Mouse (Mus musculus) limb, embryonic 11.5 days (tissue): Measurements from ENCODE around the gene 4930595D18Rik. TPM values are rescaled to one million over a fixed set of nuclear protein-coding genes. Genes with fewer than 3 reads are reported as not detected.

Experiments
- ATAC-seq: fragments of 200-750 bp; cut with Nextera tagmentation; 2 replicates; pipeline ENCODE4 v1.8.0; 2017; ENCODE audit warnings: low read depth; ENCODE audit not compliant: insufficient number of reproducible peaks, low FRiP score, low TSS enrichment
- DNase-seq: peaks from one replicate; pipeline ENCODE4 v3.0.0-alpha.2; 2015; ENCODE audit warnings: low spot score
- H3K27ac ChIP-seq: fragments of 300-500 bp; sonication (generic); replicated peaks from 2 replicates; pipeline ENCODE4 v1.5.1; 2014; ENCODE audit warnings: low read depth, mild to moderate bottlenecking, low read length
- H3K27me3 ChIP-seq: fragments of 300-500 bp; sonication (generic); 2 replicates; pipeline ENCODE4 v1.6.1; 2014; ENCODE audit warnings: mild to moderate bottlenecking, low read length, mixed read lengths; ENCODE audit not compliant: control insufficient read depth, insufficient read depth
- H3K36me3 ChIP-seq: fragments of 300-500 bp; sonication (generic); 2 replicates; pipeline ENCODE4 v1.6.1; 2014; ENCODE audit warnings: mild to moderate bottlenecking, low read length, moderate library complexity, mixed read lengths; ENCODE audit not compliant: control insufficient read depth, insufficient read depth
- H3K4me1 ChIP-seq: fragments of 300-500 bp; sonication (generic); 2 replicates; pipeline ENCODE4 v1.6.1; 2014; ENCODE audit warnings: low read length, mixed read lengths; ENCODE audit not compliant: control insufficient read depth, insufficient read depth
- H3K4me2 ChIP-seq: fragments of 300-500 bp; sonication (generic); 2 replicates; pipeline ENCODE4 v1.6.1; 2014; ENCODE audit warnings: low read depth, mild to moderate bottlenecking, moderate library complexity; ENCODE audit not compliant: severe bottlenecking
- H3K4me3 ChIP-seq: fragments of 300-500 bp; sonication (generic); 2 replicates; pipeline ENCODE4 v1.5.1; 2014; ENCODE audit warnings: low read depth, low read length
- H3K9ac ChIP-seq: fragments of 300-500 bp; sonication (generic); 2 replicates; pipeline ENCODE4 v1.6.1; 2014; ENCODE audit warnings: mild to moderate bottlenecking, low read length
- H3K9me3 ChIP-seq: fragments of 300-500 bp; sonication (generic); 2 replicates; pipeline ENCODE4 v1.6.1; 2016; ENCODE audit warnings: low read length; ENCODE audit not compliant: control insufficient read depth
- WGBS: fragments of 180-500 bp; shearing (Covaris S2); extraction: QIAGEN DNeasy Blood & Tissue Kit; methylation state at CpG from one replicate; pipeline ENCODE4 v1.1.7; 2014; 5-methylcytosine and 5-hydroxymethylcytosine counted together
- polyA plus RNA-seq: library from polyadenylated mRNA; unstranded; fragments of >200 nt; fragmentation: Nextera tagmentation; extraction: Ambion mirVana; gene quantifications from 2 replicates; pipeline ENCODE4 v1.2.1, GENCODE M21; 2014

The 4930595D18Rik gene
- polyA plus RNA-seq: not detected in 2 replicates

DNA sequence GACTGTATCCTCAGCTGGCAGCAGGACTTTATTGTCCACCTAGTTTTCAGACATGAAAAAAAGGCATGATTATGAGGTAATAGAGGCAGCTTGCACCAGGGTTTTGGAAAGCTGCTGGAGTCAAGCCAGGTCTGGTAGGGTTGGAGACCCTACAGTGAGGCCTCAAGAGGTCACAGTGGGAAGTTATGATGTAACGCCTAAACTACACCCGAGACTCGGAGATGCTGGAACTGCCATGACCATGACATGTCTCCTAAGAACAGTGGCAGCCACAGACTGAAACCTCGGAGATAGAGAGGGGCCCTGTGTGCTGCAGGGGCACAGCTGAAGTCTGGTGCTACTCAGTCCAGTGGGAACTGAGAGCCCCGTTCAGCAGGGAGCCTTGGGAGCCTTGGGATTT lies at the start of gene 4930595D18Rik:
Gene 4930595D18Rik, minus strand, starts transcription at position 16 of the 400 bp plus-strand sequence.
- Histone ChIP-seq H3K9ac (no peak within 1 kb of the TSS), H3K4me3 (no peak within 1 kb of the TSS), H3K4me2 (no peak within 1 kb of the TSS), H3K9me3 (no peaks in the 10 kb centered on the region), H3K27me3 (no peaks in the 10 kb centered on the region), H3K36me3 (no peaks in the 10 kb centered on the region), H3K27ac (no peak within 1 kb of the TSS), H3K4me1 (no peaks in the 10 kb centered on the region)
- ATAC-seq (no peak), DNase-seq (no peak)
- WGBS: 84% methylated on average over 5 of the region's 5 CpGs

DNA sequence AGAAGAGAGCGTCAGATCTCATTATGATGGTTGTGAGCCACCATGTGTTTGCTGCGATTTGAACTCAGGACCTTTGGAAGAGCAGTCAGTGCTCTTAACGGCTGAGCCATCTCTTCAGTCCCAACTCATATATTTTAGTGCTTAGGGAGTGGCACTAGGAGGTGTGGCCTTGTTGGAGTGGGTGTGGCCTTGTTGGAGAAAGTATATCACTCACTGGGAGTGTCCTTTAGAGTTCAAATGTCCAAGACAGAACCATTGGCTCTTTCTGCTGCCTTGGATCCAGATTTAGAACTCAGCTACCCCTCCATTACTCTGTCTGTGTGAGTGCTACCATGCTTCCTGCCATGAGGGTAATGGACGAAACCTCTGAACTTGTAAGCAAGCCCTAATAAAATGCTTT lies 49.5 kb upstream of the 4930595D18Rik start:
- DNase-seq (no peak), ATAC-seq (no peak)
- no peak overlapping the region for H3K4me2 ChIP-seq

DNA sequence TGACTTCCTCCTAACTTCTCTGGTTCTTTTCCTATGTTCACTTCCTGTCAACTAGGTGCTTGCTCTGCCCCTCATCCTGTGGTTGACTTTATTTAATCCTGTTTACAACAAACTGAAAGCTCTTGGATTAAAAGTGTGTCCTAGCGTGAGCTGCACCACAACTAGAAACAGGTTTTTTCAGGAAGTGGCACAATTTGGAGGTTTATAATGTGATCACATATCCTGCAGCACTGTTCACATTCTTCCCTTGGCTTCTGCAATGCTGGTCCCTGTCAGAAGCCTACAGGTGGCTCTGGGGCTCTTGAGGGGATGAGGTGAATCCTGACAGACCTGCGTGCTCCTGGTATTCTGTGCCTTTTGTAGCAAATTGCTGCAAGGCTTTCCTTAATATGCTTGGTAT lies 46.5 kb upstream of the 4930595D18Rik start:
- H3K4me1 ChIP-seq: no peaks in the 10 kb centered on the region
- no peak overlapping the region for H3K9ac ChIP-seq
- H3K27ac ChIP-seq: no peak overlapping the region
- no peaks in the 10 kb centered on the region for H3K27me3 ChIP-seq
- H3K4me2 ChIP-seq: no peak overlapping the region
- 91% methylated on average over 2 of the region's 2 CpGs for WGBS
- no peaks in the 10 kb centered on the region for H3K9me3 ChIP-seq
- peaks cover 2% of the 10 kb centered on the region; the same call in 1 of the 2 replicates for H3K36me3 ChIP-seq
- ATAC-seq: no peak
- no peak overlapping the region for H3K4me3 ChIP-seq
- DNase-seq: no peak

More for the DNA sequence above, 49.5 kb upstream of the 4930595D18Rik start:
- H3K9me3 ChIP-seq: no peaks in the 10 kb centered on the region
- H3K27me3 ChIP-seq: no peaks in the 10 kb centered on the region; the same call in 1 of the 2 replicates
- peaks cover 8% of the 10 kb centered on the region; the same call in 1 of the 2 replicates for H3K36me3 ChIP-seq
- H3K4me3 ChIP-seq: no peak overlapping the region
- 89% methylated on average over 4 of the region's 4 CpGs for WGBS
- H3K27ac ChIP-seq: no peak overlapping the region
- no peaks in the 10 kb centered on the region for H3K4me1 ChIP-seq
- H3K9ac ChIP-seq: no peak overlapping the region

DNA sequence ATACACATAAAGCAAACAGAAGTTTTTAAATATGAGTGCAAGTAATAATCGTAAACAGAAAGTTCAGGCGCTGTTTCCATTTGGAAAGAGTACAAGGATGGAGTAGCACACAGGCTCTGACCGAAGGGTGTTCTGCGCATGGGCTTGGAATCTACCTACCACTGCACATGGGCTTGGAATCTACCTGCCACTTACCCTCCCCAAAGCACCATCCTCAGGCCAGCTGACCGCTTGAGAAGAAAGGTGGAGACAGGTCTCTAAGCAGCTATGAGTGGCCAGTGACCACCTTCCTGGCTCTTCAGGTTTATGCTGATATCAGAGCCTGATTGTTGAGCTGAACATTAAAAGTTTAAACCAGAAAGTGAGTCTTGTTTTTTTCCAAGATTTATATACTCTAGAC lies 44.2 kb upstream of the 4930595D18Rik start:
- Histone ChIP-seq H3K36me3 (0 out of 2 replicates have a peak, but pooled peaks cover 2% of the 10 kb centered on the region), H3K4me3 (no peak overlapping the region), H3K27ac (no peak overlapping the region), H3K4me1 (no peaks in the 10 kb centered on the region), H3K9me3 (no peaks in the 10 kb centered on the region), H3K27me3 (no peaks in the 10 kb centered on the region), H3K4me2 (no peak overlapping the region), H3K9ac (no peak overlapping the region)
- DNase-seq (no peak), ATAC-seq (no peak)
- 91% methylated on average over 5 of the region's 5 CpGs for whole genome bisulfite sequencing

DNA sequence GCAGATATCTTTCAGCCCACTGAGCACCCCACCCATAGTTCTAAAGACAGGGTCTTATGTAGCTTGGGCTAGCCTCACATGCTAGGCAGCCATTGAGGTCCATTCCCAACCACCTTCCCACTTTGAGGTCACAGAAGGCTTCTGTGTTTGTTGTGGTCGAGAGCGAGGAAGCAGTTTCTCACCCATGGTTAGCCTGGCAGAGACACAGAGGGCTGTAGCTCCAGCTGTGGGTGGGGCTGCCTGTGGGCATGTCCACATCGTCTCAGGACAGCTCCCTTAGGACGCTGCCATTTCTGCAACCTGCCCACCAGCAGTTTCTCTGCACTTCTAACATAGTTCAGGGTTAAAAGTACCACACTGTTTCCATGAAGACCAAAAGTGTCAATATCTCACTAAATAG lies 43.1 kb upstream of the 4930595D18Rik start:
- Histone ChIP-seq H3K36me3 (peaks cover 4% of the 10 kb centered on the region; the same call in 1 of the 2 replicates), H3K4me1 (no peaks in the 10 kb centered on the region)
- WGBS: 81% methylated on average over 4 of the region's 4 CpGs

DNA sequence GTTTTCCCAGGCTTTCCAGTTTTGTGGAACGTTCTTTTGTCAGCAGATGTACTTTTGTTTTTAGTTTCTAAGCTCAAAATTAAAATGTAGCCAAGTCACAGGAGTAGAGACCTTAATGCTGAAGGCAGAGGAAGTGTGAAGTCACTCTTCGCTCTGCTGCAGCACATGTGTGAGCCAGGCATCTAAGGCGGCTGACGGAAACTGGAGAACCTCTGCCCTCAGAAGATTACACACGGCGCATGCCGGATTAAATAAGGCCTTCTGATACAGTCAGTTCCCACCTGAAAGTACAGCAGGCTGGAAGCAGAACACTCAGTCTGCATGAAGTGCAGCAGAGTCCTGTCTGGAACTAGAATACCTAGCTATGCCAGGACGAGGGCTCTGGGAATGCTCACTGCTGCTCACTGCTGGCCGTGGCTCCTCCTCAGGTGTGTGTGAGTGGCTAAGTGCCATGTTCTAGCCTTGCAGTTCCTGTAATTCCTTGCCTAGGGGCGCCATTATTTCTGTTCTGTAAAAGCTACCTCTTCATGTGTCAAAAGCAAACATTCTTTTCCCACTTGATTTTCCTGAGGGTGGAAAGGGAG lies 41.0 kb upstream of the 4930595D18Rik start:
- H3K4me1 ChIP-seq: no peaks in the 10 kb centered on the region
- ATAC-seq (no peak; the same call in 1 of the 2 replicates), DNase-seq (no peak)
- no peak overlapping the region for H3K4me2 ChIP-seq
- no peaks in the 10 kb centered on the region; the same call in 1 of the 2 replicates for H3K9me3 ChIP-seq
- WGBS: 80% methylated on average over 10 of the region's 10 CpGs
- H3K27me3 ChIP-seq: no peaks in the 10 kb centered on the region
- no peak overlapping the region for H3K9ac ChIP-seq
- no peak overlapping the region for H3K27ac ChIP-seq
- H3K4me3 ChIP-seq: no peak overlapping the region
- H3K36me3 ChIP-seq: peaks cover 12% of the 10 kb centered on the region; the same call in 1 of the 2 replicates

More for the DNA sequence above, 43.1 kb upstream of the 4930595D18Rik start:
- DNase-seq (no peak), ATAC-seq (no peak)
- H3K9me3 ChIP-seq: no peaks in the 10 kb centered on the region
- no peak overlapping the region for H3K9ac ChIP-seq
- H3K27ac ChIP-seq: no peak overlapping the region
- no peaks in the 10 kb centered on the region for H3K27me3 ChIP-seq
- H3K4me3 ChIP-seq: no peak overlapping the region
- H3K4me2 ChIP-seq: no peak overlapping the region

DNA sequence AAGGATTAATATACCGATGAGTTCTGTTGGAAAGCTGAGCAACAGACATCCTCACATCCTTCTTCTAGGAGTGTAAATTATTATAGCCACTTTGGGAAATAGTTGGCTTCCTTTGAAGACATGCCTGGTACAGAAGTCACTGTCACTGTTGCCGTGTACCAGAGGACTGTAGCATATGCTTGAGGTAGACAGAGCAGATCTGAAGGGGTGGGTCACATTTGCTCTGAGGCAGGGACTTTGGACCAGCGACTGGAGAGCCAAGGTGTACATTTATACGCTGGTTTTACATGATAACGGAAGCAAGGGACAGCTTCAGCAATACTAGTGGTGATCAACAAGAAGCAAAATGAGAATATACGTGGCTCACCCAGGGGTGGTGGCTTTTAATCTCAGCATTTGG lies 34.6 kb upstream of the 4930595D18Rik start:
- H3K9me3 ChIP-seq: no peaks in the 10 kb centered on the region; the same call in 1 of the 2 replicates
- no peak overlapping the region for H3K4me3 ChIP-seq
- H3K36me3 ChIP-seq: peaks cover 9% of the 10 kb centered on the region; the same call in 1 of the 2 replicates
- H3K27ac ChIP-seq: no peak overlapping the region
- no peak overlapping the region for H3K4me2 ChIP-seq
- WGBS: 94% methylated on average over 6 of the region's 6 CpGs
- no peaks in the 10 kb centered on the region for H3K4me1 ChIP-seq
- ATAC-seq (no peak), DNase-seq (no peak)
- no peak overlapping the region for H3K9ac ChIP-seq
- no peaks in the 10 kb centered on the region for H3K27me3 ChIP-seq

DNA sequence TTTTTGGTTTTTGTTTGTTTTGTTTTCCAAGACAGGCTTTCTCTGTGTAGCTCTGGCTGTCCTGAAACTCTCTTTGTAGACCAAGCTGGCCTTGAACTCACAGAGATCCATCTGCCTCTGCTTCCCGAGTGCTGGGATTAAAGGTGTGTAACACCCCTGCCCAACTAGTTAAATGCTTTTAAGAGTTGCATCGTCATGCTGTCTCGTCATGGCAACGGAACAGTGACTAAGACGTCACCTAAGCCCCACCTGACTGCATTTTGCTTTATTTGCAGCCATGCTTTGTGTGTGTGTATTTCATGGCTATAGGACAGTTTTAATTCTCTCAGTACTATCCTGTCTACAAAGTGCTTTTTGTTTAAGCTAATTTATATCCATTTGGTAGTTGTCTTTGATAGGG lies 27.4 kb upstream of the 4930595D18Rik start:
- no peak for ATAC-seq
- no peaks in the 10 kb centered on the region for H3K36me3 ChIP-seq

More for the DNA sequence above, 27.4 kb upstream of the 4930595D18Rik start:
- whole genome bisulfite sequencing: 83% methylated on average over 5 of the region's 5 CpGs
- H3K4me2 ChIP-seq: no peak overlapping the region
- no peaks in the 10 kb centered on the region for H3K4me1 ChIP-seq
- H3K27ac ChIP-seq: no peak overlapping the region
- no peak overlapping the region for H3K4me3 ChIP-seq
- H3K27me3 ChIP-seq: no peaks in the 10 kb centered on the region
- H3K9me3 ChIP-seq: no peaks in the 10 kb centered on the region
- no peak for DNase-seq
- H3K9ac ChIP-seq: no peak overlapping the region
